Mouse (Mus musculus) layer of hippocampus, adult 9-11 months (tissue): ENCODE data around the gene Gm648.
"Not testable (repeated sequence)": the region's sequence is repeated elsewhere in the genome, so short reads cannot be mapped to it uniquely, and the experiment has no call there.

ENCODE experiments used
- DNase-seq: peaks from one replicate; pipeline ENCODE4 v3.0.0; 2022

The Gm648 gene

DNA sequence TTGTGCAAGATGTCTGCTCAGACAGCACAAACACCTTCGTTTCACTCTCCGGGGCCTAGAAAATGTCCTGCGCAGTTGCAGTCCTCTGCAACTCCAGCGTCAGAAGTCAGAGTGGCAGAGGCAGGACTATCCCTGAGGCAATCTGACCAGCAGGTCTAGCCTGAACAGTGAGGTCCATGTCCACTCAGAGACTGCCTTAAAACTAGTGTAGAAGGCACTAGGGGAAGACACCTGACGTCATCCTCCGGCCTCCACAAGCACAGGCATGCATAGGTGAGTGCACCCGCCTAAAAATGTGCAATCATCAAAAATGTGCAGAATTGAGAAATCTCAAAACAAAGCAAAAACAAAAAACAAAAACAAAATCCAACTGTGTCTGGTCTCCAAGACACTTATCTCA is at the start of gene Gm648:
Gene Gm648 (minus strand): TSS at position 101 of the 400 bp plus-strand sequence.
- DNase-seq, result no peak

DNA sequence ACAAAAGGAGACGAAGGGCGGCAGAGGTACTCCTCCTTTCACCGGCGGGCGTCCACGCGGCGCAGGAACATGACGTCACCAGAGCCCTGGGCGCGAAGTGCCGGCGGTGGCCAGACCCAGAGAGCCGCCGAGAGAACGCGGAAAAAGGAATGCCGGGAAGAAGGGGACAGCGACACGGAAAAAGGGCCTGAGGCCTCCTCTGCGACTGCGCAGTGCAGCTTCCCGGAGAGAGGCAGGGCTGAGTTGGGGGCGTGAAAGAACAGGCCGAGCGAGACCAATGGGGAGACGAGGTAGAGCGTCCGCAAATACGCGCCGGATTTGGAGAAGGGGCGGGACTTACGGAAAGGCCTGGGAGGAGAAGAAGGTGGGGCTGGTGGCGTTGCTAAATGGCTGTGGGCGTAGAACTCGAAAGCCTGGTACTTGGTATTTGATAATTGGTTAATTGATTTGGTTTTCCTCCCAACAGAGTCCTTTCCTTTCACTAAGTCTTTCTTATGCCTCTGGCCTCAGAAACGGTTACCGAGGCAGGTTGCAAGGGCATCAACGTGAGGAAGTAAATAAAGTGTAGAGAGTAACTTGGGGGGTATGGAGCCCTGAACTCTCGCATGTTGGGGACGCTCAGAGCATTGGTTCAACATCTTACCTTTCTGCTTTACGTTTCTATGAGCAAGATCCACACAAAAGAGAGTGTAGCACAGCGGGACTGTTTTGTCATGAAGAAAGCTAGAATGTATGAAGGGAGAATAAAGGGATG is 48.7 kb upstream of the Gm648 start, which contains the start of gene Mmgt1:
Gene Mmgt1 (minus strand): TSS at position 183 of the 754 bp plus-strand sequence.
- DNase-seq, result peak; percentile 96

DNA sequence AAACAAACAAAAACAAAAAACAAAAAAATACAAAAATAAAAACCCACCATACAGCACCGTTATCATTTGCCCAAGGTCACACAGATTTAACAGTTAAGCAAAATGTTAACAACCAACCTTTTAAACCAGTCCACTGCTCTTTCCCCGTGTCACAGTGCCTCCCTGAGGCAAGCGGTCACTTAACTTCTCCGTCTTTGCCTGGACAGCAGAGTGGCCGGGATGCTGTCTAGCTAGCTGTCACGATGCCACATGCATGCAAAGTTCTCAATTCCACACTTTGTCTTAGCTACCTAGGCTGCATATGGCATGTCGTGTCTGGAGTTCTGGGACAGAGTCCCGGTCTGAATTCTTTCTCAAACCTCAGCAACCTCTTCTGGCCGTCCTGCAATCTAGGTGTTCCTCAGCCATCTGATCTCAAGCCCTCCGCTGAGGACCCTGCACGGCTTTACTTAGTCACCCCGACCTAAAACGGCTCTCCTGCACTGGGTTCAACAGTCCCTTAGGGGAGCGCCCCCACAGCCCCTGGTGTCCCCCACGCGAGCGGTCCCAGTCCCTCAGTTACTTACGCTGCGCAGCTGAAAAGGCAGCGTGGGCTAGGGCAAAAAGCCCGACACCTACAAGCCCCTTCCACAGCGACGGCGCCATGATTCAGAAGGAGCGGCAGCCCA is 47.9 kb upstream of the Gm648 start:
- no peak for DNase-seq

DNA sequence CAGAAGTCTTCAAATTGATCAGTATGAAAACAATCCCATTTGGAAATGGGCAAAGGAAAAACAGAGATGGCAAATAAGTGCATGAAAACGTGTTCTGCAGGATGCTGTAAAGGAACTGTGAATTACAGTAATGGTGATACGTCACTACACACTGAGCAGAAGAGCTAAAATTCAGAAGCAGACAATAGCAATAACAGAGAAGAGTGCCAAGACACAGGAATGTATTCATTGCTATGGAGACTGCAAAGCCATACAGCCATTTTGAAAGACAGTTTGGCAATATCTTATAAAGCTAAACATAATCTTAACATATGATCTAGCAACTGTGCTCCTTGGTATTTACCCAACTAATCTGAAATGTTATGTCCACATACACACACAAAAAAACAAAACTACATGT is 28.8 kb upstream of the Gm648 start:
- DNase-seq, result no peak

DNA sequence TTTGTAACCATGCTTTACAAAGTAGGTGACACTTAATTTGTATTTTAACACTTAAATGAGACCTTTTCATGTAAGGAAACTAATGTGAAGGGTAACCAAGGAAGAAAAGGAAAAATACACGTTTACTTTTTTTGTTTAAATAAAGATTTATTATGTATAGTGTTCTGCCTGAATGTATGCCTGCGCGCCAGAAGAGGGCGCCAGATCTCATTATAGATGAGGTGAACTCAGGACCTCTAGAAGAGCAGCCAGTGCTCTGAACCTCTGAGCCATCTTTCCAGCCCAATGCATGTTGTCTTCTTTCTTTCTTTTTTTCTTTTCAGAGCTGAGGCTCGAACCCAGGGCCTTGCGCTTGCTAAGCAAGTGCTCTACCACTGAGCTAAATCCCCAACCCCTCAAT is 23.1 kb upstream of the Gm648 start:
- DNase-seq, result no peak

DNA sequence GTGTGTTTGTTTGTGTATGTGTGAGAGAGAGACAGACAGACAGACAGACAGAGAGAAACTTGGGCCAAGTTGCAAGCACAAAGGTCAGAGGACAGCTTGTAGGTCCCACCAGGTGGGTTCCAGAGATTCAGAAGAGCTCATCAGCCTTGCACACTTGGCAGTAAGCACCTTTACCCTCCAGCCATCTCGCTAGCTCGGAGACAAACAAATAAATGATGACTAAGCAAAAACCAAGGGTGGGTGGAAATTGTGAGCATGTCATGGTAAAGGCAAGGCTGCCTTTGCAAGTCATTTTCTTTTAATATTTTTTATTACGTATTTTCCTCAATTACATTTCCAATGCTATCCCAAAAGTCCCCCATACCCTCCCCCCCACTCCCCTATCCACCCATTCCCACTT is 4.2 kb upstream of the Gm648 start:
- DNase-seq, result no peak

DNA sequence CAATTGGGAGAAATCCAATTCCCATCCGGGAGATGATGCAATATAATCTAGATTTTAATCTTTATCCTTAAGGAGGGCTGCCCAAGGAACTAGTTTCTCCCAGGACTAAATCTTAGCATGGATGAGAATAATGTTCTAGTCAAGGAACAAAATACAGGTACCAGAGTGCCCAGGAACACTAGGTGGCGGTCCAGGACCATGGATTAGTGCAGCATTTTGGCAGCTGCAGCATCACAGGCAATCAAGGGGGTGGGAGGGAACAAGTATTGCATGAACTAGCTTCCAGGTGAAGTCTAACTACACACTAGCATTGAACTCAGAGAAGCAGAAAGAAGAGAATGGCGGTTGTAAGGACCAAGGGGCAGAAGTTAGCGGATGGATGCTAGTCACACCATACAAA is 12.2 kb downstream of the Gm648 start:
- no peak for DNase-seq

DNA sequence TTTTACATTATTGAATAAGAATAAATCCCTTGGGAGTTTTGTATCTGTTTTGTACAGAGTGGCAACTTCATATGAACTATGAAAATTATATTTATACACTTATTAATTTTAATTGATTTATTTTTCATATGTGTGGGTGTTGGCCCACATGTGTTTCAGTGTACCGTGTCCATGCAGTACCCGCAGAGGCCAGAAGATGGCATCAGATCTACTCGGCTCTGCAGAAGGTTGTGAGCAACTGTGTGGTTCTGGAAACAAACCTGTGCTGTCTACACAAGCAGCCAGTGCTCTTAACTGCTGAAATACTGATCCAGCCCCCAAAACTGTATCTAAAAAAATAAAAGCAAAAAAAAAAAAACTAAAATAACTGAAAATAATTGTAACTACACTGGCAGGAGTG is 18.1 kb downstream of the Gm648 start:
- DNase-seq, result peak; percentile 57

DNA sequence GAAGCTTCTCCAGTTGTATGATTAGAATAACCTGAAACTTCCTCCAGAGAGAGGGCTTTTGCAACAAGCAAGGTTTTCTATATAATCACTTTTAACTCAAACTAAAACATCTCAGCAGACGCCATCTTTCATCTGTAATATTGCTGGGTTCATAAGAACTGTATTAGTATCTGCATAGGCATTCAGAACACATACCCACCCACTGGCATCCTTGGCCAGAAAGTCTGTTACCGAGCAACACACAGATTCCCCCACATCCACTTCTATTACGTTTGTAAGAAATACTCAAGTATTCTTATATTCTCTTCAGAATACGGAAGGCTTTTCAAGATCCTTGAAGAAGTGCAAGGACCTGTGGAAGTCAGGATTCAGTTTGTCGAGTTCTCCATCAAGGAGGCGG is 25.0 kb downstream of the Gm648 start, which contains the start of gene Gm10477:
Gene Gm10477 (plus strand): TSS at position 301 of the 400 bp plus-strand sequence.
- not testable (repeated sequence) for DNase-seq

DNA sequence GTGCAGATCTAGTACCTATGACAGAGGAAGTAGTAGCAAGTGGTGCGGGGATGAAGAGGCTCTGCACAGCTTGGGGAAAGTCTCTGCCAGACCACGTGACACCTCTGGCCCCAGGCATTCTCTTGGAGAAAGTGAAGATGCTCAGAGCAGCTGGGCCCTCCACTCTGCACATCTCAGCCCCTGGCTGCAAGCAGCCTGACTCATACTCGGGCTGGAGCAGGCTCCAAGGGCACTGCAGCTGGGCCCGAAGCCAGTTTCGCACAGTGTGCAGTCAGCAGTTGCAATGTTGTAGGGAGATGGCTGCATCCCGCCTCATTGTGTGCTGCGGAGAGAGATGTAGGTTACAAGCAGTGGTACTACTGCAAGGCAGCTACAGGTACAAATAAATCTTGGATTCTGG is 52.2 kb downstream of the Gm648 start:
- no peak for DNase-seq
